Mouse (Mus musculus): ENCODE measurements around the gene Slc30a7. TPM values are rescaled to one million over a fixed set of nuclear protein-coding genes. Genes with fewer than 3 reads are reported as not detected.
A peak's percentile ranks its signal among the peaks of the same experiment; 100 is the strongest.

The Slc30a7 gene
- total and polyA plus RNA-seq, 2 experiments from 2014 or later: 8.4 to 42.2 TPM

DNA sequence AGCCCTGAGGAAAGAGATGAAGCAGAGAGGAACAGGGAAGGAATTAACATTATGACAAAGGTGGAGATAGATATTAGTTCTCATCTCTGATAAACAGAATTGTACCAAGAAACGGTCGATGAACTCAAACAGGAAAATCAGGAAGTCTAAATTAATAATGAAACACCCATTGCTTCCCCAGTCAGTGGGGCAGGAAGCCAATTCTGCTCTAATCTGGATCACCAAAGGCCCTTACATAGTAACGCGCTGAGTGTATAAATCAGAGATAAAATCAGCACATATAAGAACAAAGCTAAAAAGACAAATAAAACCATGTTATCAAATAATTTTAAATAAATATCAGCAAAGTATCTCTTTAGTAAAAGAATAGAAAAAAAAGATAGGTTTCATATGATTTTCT lies 15.1 kb downstream of the Slc30a7 start:
- Histone ChIP-seq H3K36me3 (replicated peaks; ENCODE audit: control insufficient read depth, insufficient read depth, low read length) (peaks cover 30% of the 10 kb centered on the region), H3K9me3 (replicated peaks; ENCODE audit: control insufficient read depth, low read length) (no peaks in the 10 kb centered on the region), H3K27me3 (ENCODE audit: control insufficient read depth, insufficient read depth, low read length) (no peaks in the 10 kb centered on the region), H3K9ac (replicated peaks; ENCODE audit: low read depth, low read length) (no peak overlapping the region), H3K4me2 (ENCODE audit: low read depth, low read length) (no peak overlapping the region), H3K27ac (ENCODE audit: low read depth) (no peak overlapping the region), H3K4me1 (ENCODE audit: control insufficient read depth, insufficient read depth) (no peaks in the 10 kb centered on the region), H3K4me3 (ENCODE audit: low read depth, low read length) (no peak overlapping the region)
- WGBS: 50% methylated on average over 4 of the region's 4 CpGs
- ATAC-seq (ENCODE audit: insufficient read depth, low read depth) (no peak), DNase-seq (ENCODE audit: low spot score) (no peak)
- TF ChIP-seq CTCF (IDR thresholded peaks at IDR 0.05; ENCODE audit: low read depth) (no peak), EP300 (IDR thresholded peaks at IDR 0.05; ENCODE audit: low read depth) (no peak)

DNA sequence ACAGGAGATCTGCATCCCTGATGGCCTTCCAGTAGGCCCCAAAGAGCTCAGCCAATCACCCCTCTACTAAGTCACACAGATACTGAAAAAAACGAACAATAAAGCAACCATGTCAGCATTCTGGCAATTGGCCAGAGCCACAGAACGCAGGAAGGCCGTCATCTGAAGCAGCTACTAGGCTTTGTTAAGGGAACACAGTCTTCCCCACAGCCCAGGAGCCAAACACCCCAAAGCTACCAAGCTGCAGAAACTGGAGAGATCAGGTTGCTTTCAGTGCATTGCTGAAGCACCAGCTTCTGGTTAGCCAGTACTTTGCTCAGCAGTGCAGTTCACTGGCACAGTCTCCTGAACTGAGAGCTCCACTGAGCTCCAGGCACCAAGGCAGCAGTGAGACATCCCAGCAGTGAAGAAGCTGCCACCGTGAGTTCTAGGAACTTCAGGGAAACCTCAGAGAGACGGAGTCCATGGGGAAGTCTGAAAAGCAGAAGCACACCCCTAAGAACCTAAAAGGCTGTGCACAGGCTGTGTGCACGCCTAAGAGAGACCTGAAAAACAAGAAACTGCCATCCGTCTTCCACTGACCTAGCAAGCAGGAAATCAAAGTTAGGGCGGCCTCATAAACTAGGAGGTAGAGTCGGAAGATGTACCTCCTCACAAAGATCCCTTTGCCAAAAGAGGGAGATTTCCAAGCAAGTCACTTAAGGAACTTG lies 21.9 kb downstream of the Slc30a7 start:
- DNase-seq (ENCODE audit: low spot score) (no peak), ATAC-seq (ENCODE audit: insufficient read depth, low read depth) (no peak)
- TF ChIP-seq CTCF (IDR thresholded peaks at IDR 0.05; ENCODE audit: low read depth): no peak
- Histone ChIP-seq H3K4me3 (ENCODE audit: low read depth, low read length) (no peak overlapping the region), H3K27me3 (ENCODE audit: control insufficient read depth, insufficient read depth, low read length) (no peaks in the 10 kb centered on the region), H3K9ac (replicated peaks; ENCODE audit: low read depth, low read length) (no peak overlapping the region), H3K4me2 (ENCODE audit: low read depth, low read length) (no peak overlapping the region), H3K4me1 (ENCODE audit: control insufficient read depth, insufficient read depth) (no peaks in the 10 kb centered on the region), H3K36me3 (replicated peaks; ENCODE audit: control insufficient read depth, insufficient read depth, low read length) (peaks cover 55% of the 10 kb centered on the region), H3K9me3 (replicated peaks; ENCODE audit: control insufficient read depth, low read length) (no peaks in the 10 kb centered on the region), H3K27ac (ENCODE audit: low read depth) (no peak overlapping the region)
- WGBS: 56% methylated on average over 9 of the region's 9 CpGs

DNA sequence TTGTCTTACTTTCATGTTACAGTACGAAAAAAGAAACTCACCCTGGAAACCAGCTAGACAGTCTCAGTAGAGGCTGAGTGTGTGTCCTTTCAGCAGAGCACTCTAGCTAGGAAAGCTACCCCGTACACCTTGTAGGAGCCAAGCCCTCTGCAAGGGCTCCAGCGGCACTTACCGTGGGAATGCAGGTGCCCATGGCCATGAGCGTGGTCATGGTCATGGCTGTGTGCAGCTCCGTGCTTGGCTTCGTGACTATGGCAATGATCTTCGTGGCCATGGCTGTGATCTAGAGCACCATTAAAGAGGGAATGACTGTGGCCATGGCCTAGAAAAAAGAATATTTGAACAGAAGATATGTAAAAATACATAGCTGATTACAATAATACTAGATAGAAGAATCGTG lies 22.6 kb downstream of the Slc30a7 start:
- Histone ChIP-seq H3K4me3 (ENCODE audit: low read depth, low read length) (no peak overlapping the region), H3K4me2 (ENCODE audit: low read depth, low read length) (no peak overlapping the region), H3K9ac (replicated peaks; ENCODE audit: low read depth, low read length) (no peak overlapping the region), H3K9me3 (replicated peaks; ENCODE audit: control insufficient read depth, low read length) (no peaks in the 10 kb centered on the region), H3K27me3 (ENCODE audit: control insufficient read depth, insufficient read depth, low read length) (no peaks in the 10 kb centered on the region), H3K27ac (ENCODE audit: low read depth) (no peak overlapping the region), H3K36me3 (replicated peaks; ENCODE audit: control insufficient read depth, insufficient read depth, low read length) (peaks cover 52% of the 10 kb centered on the region), H3K4me1 (ENCODE audit: control insufficient read depth, insufficient read depth) (no peaks in the 10 kb centered on the region)
- TF ChIP-seq EP300 (IDR thresholded peaks at IDR 0.05; ENCODE audit: low read depth): no peak
- no peak for TF ChIP-seq CTCF (IDR thresholded peaks at IDR 0.05; ENCODE audit: low read depth)
- ATAC-seq (ENCODE audit: insufficient read depth, low read depth) (no peak), DNase-seq (ENCODE audit: low spot score) (no peak)
- WGBS: 92% methylated on average over 9 of the region's 9 CpGs

DNA sequence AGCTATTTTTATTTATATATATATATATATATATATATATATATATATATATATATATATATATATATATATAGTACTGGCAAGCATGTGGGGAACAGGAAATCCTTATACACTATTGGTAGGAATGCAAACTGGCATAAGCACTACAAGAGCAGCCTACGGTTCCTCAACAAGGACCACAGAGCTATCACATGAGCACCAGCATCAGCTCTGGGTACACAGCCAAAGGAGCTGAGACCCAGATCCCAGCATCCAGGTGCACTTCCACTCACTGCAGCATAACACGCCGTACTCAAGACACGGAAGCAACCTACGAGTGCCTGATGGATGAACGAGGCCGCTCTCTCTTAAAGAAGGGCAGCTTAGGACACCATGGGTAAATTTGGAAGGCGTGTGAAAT lies 24.0 kb downstream of the Slc30a7 start:
- TF ChIP-seq CTCF (IDR thresholded peaks at IDR 0.05; ENCODE audit: low read depth) (no peak), EP300 (IDR thresholded peaks at IDR 0.05; ENCODE audit: low read depth) (no peak)
- Histone ChIP-seq H3K36me3 (replicated peaks; ENCODE audit: control insufficient read depth, insufficient read depth, low read length) (peaks cover 49% of the 10 kb centered on the region), H3K9me3 (replicated peaks; ENCODE audit: control insufficient read depth, low read length) (no peaks in the 10 kb centered on the region), H3K27ac (ENCODE audit: low read depth) (no peak overlapping the region), H3K4me3 (ENCODE audit: low read depth, low read length) (no peak overlapping the region), H3K27me3 (ENCODE audit: control insufficient read depth, insufficient read depth, low read length) (no peaks in the 10 kb centered on the region), H3K9ac (replicated peaks; ENCODE audit: low read depth, low read length) (no peak overlapping the region), H3K4me1 (ENCODE audit: control insufficient read depth, insufficient read depth) (no peaks in the 10 kb centered on the region), H3K4me2 (ENCODE audit: low read depth, low read length) (no peak overlapping the region)
- DNase-seq (ENCODE audit: low spot score): no peak
- no peak for ATAC-seq (ENCODE audit: insufficient read depth, low read depth)
- WGBS: 88% methylated on average over 8 of the region's 8 CpGs

DNA sequence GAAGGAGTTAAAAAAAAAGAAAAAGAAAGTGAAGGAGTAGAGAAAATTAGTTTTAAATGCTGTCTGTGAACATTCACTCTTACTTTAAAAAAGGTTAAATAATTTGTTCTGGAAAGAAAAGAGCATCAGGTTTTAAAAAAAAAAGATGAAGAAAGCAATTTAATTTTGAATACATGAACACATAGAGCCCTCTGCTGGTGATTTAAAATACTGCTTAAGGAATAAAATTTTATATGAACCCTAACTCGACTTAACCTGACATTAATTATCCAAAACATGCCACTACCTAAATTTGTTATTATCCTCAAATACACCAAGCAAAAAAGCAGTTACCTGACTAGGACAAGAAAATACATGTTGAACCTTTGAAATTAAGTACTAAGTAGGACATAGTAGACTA lies 28.2 kb downstream of the Slc30a7 start:
- Histone ChIP-seq H3K27me3 (ENCODE audit: control insufficient read depth, insufficient read depth, low read length) (no peaks in the 10 kb centered on the region), H3K4me3 (ENCODE audit: low read depth, low read length) (no peak overlapping the region), H3K36me3 (replicated peaks; ENCODE audit: control insufficient read depth, insufficient read depth, low read length) (peaks cover 54% of the 10 kb centered on the region), H3K4me1 (ENCODE audit: control insufficient read depth, insufficient read depth) (no peaks in the 10 kb centered on the region), H3K9me3 (replicated peaks; ENCODE audit: control insufficient read depth, low read length) (no peaks in the 10 kb centered on the region), H3K4me2 (ENCODE audit: low read depth, low read length) (no peak overlapping the region), H3K27ac (ENCODE audit: low read depth) (no peak overlapping the region), H3K9ac (replicated peaks; ENCODE audit: low read depth, low read length) (no peak overlapping the region)
- ATAC-seq (ENCODE audit: insufficient read depth, low read depth) (no peak), DNase-seq (ENCODE audit: low spot score) (peak; percentile 62)
- TF ChIP-seq EP300 (IDR thresholded peaks at IDR 0.05; ENCODE audit: low read depth): no peak
- peak; percentile 46 for TF ChIP-seq CTCF (IDR thresholded peaks at IDR 0.05; ENCODE audit: low read depth)
- WGBS: 13% methylated on average over 1 of the region's 1 CpGs

DNA sequence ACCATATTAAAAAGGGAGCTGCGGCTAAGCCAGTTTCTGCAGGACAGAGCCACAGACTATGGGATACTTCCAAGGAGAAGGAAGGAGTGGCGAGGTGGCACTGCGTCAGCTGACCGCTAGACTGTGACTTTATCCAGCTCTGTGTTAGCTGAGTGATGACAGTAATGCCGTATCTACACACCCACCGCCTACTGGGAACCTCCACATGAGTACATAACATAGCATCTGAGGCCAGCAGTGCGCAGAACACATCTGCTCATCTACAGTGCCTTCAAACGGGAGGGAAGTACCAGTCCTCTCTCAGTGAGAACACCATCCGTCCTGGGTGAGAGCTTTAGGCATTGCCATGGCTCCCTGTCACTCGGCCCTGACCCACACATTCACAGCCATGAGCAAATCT lies 32.2 kb downstream of the Slc30a7 start:
- no peaks in the 10 kb centered on the region for H3K27me3 ChIP-seq (ENCODE audit: control insufficient read depth, insufficient read depth, low read length)
- H3K9me3 ChIP-seq (replicated peaks; ENCODE audit: control insufficient read depth, low read length): no peaks in the 10 kb centered on the region
- H3K27ac ChIP-seq (ENCODE audit: low read depth): no peak overlapping the region
- peaks cover 58% of the 10 kb centered on the region for H3K36me3 ChIP-seq (replicated peaks; ENCODE audit: control insufficient read depth, insufficient read depth, low read length)
- DNase-seq (ENCODE audit: low spot score) (no peak), ATAC-seq (ENCODE audit: insufficient read depth, low read depth) (peak; percentile 91)
- no peak overlapping the region for H3K4me2 ChIP-seq (ENCODE audit: low read depth, low read length)
- H3K4me3 ChIP-seq (ENCODE audit: low read depth, low read length): no peak overlapping the region
- H3K9ac ChIP-seq (replicated peaks; ENCODE audit: low read depth, low read length): no peak overlapping the region
- TF ChIP-seq EP300 (IDR thresholded peaks at IDR 0.05; ENCODE audit: low read depth) (no peak), CTCF (IDR thresholded peaks at IDR 0.05; ENCODE audit: low read depth) (no peak)
- no peaks in the 10 kb centered on the region for H3K4me1 ChIP-seq (ENCODE audit: control insufficient read depth, insufficient read depth)
- 52% methylated on average over 10 of the region's 10 CpGs for WGBS

All from heart, postnatal 0 days (tissue).